Mouse (Mus musculus) liver, adult (tissue): ENCODE measurements around the gene Trim7.

Source experiments
- GATA4 ChIP-seq: IDR thresholded peaks from 2 replicates; pipeline ENCODE4 v1.6.1; 2014; ENCODE audit warnings: mild to moderate bottlenecking, low read length; ENCODE audit not compliant: insufficient replicate concordance

Gene Trim7

DNA sequence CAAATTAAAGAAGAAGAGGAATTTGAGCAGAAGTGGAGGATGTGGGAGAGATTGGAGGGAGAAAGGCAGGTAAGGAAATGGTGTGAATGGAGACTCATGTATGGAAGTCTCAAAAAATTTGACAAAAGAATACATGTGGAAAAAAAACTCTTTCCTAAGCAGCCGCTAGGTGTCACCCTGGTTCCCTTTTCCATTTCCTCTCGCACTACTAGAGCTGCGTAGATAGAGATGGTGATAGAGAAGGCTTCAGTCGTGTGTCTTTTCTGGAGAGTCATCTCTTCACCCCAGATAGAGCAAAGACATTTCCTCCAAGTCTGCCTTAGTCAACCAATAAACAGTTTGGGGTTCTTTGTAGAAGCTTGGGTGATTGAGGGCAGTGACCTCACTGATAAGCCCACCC is 48.5 kb downstream of the Trim7 start:
- peak; percentile 53 for TF ChIP-seq GATA4

- no peak for TF ChIP-seq GATA4
These were observed 50.7 kb downstream of the Trim7 start for GRCm38 (mm10) chr11:48876680-48877079.

- TF ChIP-seq GATA4 = no peak
These were observed 73.0 kb downstream of the Trim7 start for GRCm38 (mm10) chr11:48898812-48899431.
